Mouse (Mus musculus): Measurements from ENCODE around the gene Thap7. TPM values are rescaled to one million over a fixed set of nuclear protein-coding genes. Genes with fewer than 3 reads are reported as not detected.
"Not testable (repeated sequence)": the region's sequence is repeated elsewhere in the genome, so short reads cannot be mapped to it uniquely, and the experiment has no call there.

Gene Thap7
- total RNA-seq, 1 experiment, result 32.9 TPM

GRCm38 (mm10) chr16:17510143-17510542 lies 20.8 kb downstream of the Thap7 start:
- no peak overlapping the region for H3K4me3 ChIP-seq (ENCODE audit: insufficient read depth in 1 of 2, low read depth in 1 of 2, low read length in 2 of 2, poor library complexity in 1 of 2, severe bottlenecking in 1 of 2)

GRCm38 (mm10) chr16:17509240-17509597 lies 21.7 kb downstream of the Thap7 start:
- TF ChIP-seq CHD2 (IDR thresholded peaks at IDR 0.05; ENCODE audit: low read depth, low read length) (no peak), ZC3H11A (IDR thresholded peaks at IDR 0.05; ENCODE audit: borderline replicate concordance, low read depth, low read length) (no peak), ZNF384 (IDR thresholded peaks at IDR 0.05; ENCODE audit: low read depth, low read length) (no peak), MAFK (IDR thresholded peaks at IDR 0.05; ENCODE audit: insufficient read depth, low read depth, low read length) (no peak), HCFC1 (IDR thresholded peaks at IDR 0.05; ENCODE audit: borderline replicate concordance, insufficient read depth, low read length) (no peak)
- Histone ChIP-seq H3K4me1 (ENCODE audit: control insufficient read depth in 2 of 2, insufficient read depth in 2 of 2, low read length in 2 of 2, poor library complexity in 1 of 2) (0 out of 4 replicates have a peak, but pooled peaks cover 0 to 2% of the 10 kb centered on the region in 2 experiments), H3K4me3 (ENCODE audit: insufficient read depth in 1 of 2, low read depth in 1 of 2, low read length in 2 of 2, poor library complexity in 1 of 2, severe bottlenecking in 1 of 2) (peak overlapping the region; percentile 84 to 89), H3K36me3 (ENCODE audit: control insufficient read depth, insufficient read depth, low read length, poor library complexity, severe bottlenecking) (peaks cover 2% of the 10 kb centered on the region; the same call in 1 of the 2 replicates), H3K9ac (ENCODE audit: insufficient read depth, low read depth, low read length, poor library complexity, severe bottlenecking) (peak overlapping the region; percentile 89), H3K27ac (ENCODE audit: insufficient read depth, low read depth, low read length, poor library complexity, severe bottlenecking) (no peak overlapping the region), H3K9me3 (ENCODE audit: control insufficient read depth, insufficient read depth, low read depth, low read length) (no peaks in the 10 kb centered on the region)
- in situ Hi-C loops (cut with MboI; ENCODE audit: low sequenced_read_pairs in 2 of 2, unreplicated experiment in 2 of 2), result no loop called here
- DNase-seq (ENCODE audit: low read depth, low spot score), result peak; percentile 25

More at GRCm38 (mm10) chr16:17510143-17510542, 20.8 kb downstream of the Thap7 start:
- Histone ChIP-seq H3K27ac (ENCODE audit: insufficient read depth, low read depth, low read length, poor library complexity, severe bottlenecking) (no peak overlapping the region), H3K4me1 (ENCODE audit: control insufficient read depth in 2 of 2, insufficient read depth in 2 of 2, low read length in 2 of 2, poor library complexity in 1 of 2) (0 out of 4 replicates have a peak, but pooled peaks cover 0 to 2% of the 10 kb centered on the region in 2 experiments), H3K9me3 (ENCODE audit: control insufficient read depth, insufficient read depth, low read depth, low read length) (no peaks in the 10 kb centered on the region), H3K36me3 (ENCODE audit: control insufficient read depth, insufficient read depth, low read length, poor library complexity, severe bottlenecking) (peaks cover 2% of the 10 kb centered on the region; the same call in 1 of the 2 replicates), H3K9ac (ENCODE audit: insufficient read depth, low read depth, low read length, poor library complexity, severe bottlenecking) (no peak overlapping the region)
- in situ Hi-C loops (cut with MboI; ENCODE audit: low sequenced_read_pairs in 2 of 2, unreplicated experiment in 2 of 2), result no loop called here
- no peak for DNase-seq (ENCODE audit: low read depth, low spot score)
- TF ChIP-seq HCFC1 (IDR thresholded peaks at IDR 0.05; ENCODE audit: borderline replicate concordance, insufficient read depth, low read length), result no peak

- no peaks in the 10 kb centered on the region for H3K9me3 ChIP-seq (ENCODE audit: control insufficient read depth, insufficient read depth, low read depth, low read length)
- peak; percentile 78 for DNase-seq (ENCODE audit: low read depth, low spot score)
- H3K4me1 ChIP-seq (ENCODE audit: control insufficient read depth in 2 of 2, insufficient read depth in 2 of 2, low read length in 2 of 2, poor library complexity in 1 of 2), result 0 out of 4 replicates have a peak, but pooled peaks cover 0 to 2% of the 10 kb centered on the region in 2 experiments
- TF ChIP-seq CHD2 (IDR thresholded peaks at IDR 0.05; ENCODE audit: low read depth, low read length) (peak; percentile 29), ZNF384 (IDR thresholded peaks at IDR 0.05; ENCODE audit: low read depth, low read length) (no peak), MAFK (IDR thresholded peaks at IDR 0.05; ENCODE audit: insufficient read depth, low read depth, low read length) (no peak), ZC3H11A (IDR thresholded peaks at IDR 0.05; ENCODE audit: borderline replicate concordance, low read depth, low read length) (no peak), HCFC1 (IDR thresholded peaks at IDR 0.05; ENCODE audit: borderline replicate concordance, insufficient read depth, low read length) (peak; percentile 95)
- peak within 1 kb of the TSS; percentile 84 to 89 for H3K4me3 ChIP-seq (ENCODE audit: insufficient read depth in 1 of 2, low read depth in 1 of 2, low read length in 2 of 2, poor library complexity in 1 of 2, severe bottlenecking in 1 of 2)
- in situ Hi-C loops (cut with MboI; ENCODE audit: low sequenced_read_pairs in 2 of 2, unreplicated experiment in 2 of 2), result no loop called here
- peaks cover 2% of the 10 kb centered on the region; the same call in 1 of the 2 replicates for H3K36me3 ChIP-seq (ENCODE audit: control insufficient read depth, insufficient read depth, low read length, poor library complexity, severe bottlenecking)
- peak within 1 kb of the TSS; percentile 89 for H3K9ac ChIP-seq (ENCODE audit: insufficient read depth, low read depth, low read length, poor library complexity, severe bottlenecking)
- H3K27ac ChIP-seq (ENCODE audit: insufficient read depth, low read depth, low read length, poor library complexity, severe bottlenecking), result peak within 1 kb of the TSS; percentile 84
These were observed 22.2 kb downstream of the Thap7 start, which contains the start of gene Lztr1 for GRCm38 (mm10) chr16:17508546-17509239. TSS of gene Lztr1 (plus strand) at chr16:17508688.

- H3K27ac ChIP-seq (ENCODE audit: insufficient read depth, low read depth, low read length, poor library complexity, severe bottlenecking), result peak overlapping the region; percentile 84; the same call in 1 of the 2 replicates
- DNase-seq (ENCODE audit: low read depth, low spot score); H3K4me1 ChIP-seq (ENCODE audit: control insufficient read depth in 2 of 2, insufficient read depth in 2 of 2, low read length in 2 of 2, poor library complexity in 1 of 2); H3K9me3 ChIP-seq (ENCODE audit: control insufficient read depth, insufficient read depth, low read depth, low read length); H3K36me3 ChIP-seq (ENCODE audit: control insufficient read depth, insufficient read depth, low read length, poor library complexity, severe bottlenecking); in situ Hi-C loops (cut with MboI; ENCODE audit: low sequenced_read_pairs in 2 of 2, unreplicated experiment in 2 of 2): not testable (repeated sequence)
- H3K4me3 ChIP-seq (ENCODE audit: insufficient read depth in 1 of 2, low read depth in 1 of 2, low read length in 2 of 2, poor library complexity in 1 of 2, severe bottlenecking in 1 of 2), result peak overlapping the region; percentile 84 to 89
- H3K9ac ChIP-seq (ENCODE audit: insufficient read depth, low read depth, low read length, poor library complexity, severe bottlenecking), result peak overlapping the region; percentile 89
These were observed 22.9 kb downstream of the Thap7 start for GRCm38 (mm10) chr16:17508031-17508430.

All from ES-E14 (cell line).